Mouse (Mus musculus): ENCODE data around the gene Unc45b. TPM values are rescaled to one million over a fixed set of nuclear protein-coding genes. Genes with fewer than 3 reads are reported as not detected.
A peak's percentile ranks its signal among the peaks of the same experiment; 100 is the strongest.

Unc45b gene
- polyA plus RNA-seq, 1 experiment from 2014 or later, result 10.6 TPM

- Histone ChIP-seq H3K36me3 (ENCODE audit: control insufficient read depth, insufficient read depth, low read length) (no peaks in the 10 kb centered on the region), H3K4me2 (ENCODE audit: low read depth, low read length) (peak overlapping the region; percentile 64), H3K4me3 (replicated peaks; ENCODE audit: low read length) (peak overlapping the region; percentile 89), H3K4me1 (ENCODE audit: control insufficient read depth, insufficient read depth, low read length) (no peaks in the 10 kb centered on the region), H3K27ac (ENCODE audit: low read length) (peak overlapping the region; percentile 40; the same call in 1 of the 2 replicates), H3K9me3 (replicated peaks; ENCODE audit: control insufficient read depth, low read length) (no peaks in the 10 kb centered on the region), H3K27me3 (ENCODE audit: control insufficient read depth, insufficient read depth, low read length) (no peaks in the 10 kb centered on the region), H3K9ac (ENCODE audit: low read length) (peak overlapping the region; percentile 89)
- no peak for ATAC-seq (ENCODE audit: insufficient read depth, low FRiP score)
- WGBS, result 57% methylated on average over 9 of the region's 9 CpGs
Observed at GRCm38 (mm10) chr11:82869506-82870172, 40.7 kb upstream of the Unc45b start.

GRCm38 (mm10) chr11:82870173-82871030, 39.9 kb upstream of the Unc45b start:
- 2% methylated on average over 36 of the region's 36 CpGs for WGBS
- peak overlapping the region; percentile 78 for H3K27ac ChIP-seq (ENCODE audit: low read length)
- peak overlapping the region; percentile 89 for H3K4me3 ChIP-seq (replicated peaks; ENCODE audit: low read length)
- H3K9me3 ChIP-seq (replicated peaks; ENCODE audit: control insufficient read depth, low read length), result no peaks in the 10 kb centered on the region
- ATAC-seq (ENCODE audit: insufficient read depth, low FRiP score), result peak; percentile 8
- peak overlapping the region; percentile 64 for H3K4me2 ChIP-seq (ENCODE audit: low read depth, low read length)
- no peaks in the 10 kb centered on the region for H3K36me3 ChIP-seq (ENCODE audit: control insufficient read depth, insufficient read depth, low read length)
- H3K9ac ChIP-seq (ENCODE audit: low read length), result peak overlapping the region; percentile 89
- H3K27me3 ChIP-seq (ENCODE audit: control insufficient read depth, insufficient read depth, low read length), result no peaks in the 10 kb centered on the region
- H3K4me1 ChIP-seq (ENCODE audit: control insufficient read depth, insufficient read depth, low read length), result no peaks in the 10 kb centered on the region

- Histone ChIP-seq H3K9me3 (replicated peaks; ENCODE audit: control insufficient read depth, low read length) (no peaks in the 10 kb centered on the region), H3K9ac (ENCODE audit: low read length) (peak within 1 kb of the TSS; percentile 89), H3K36me3 (ENCODE audit: control insufficient read depth, insufficient read depth, low read length) (no peaks in the 10 kb centered on the region), H3K4me3 (replicated peaks; ENCODE audit: low read length) (peak within 1 kb of the TSS; percentile 89), H3K27me3 (ENCODE audit: control insufficient read depth, insufficient read depth, low read length) (no peaks in the 10 kb centered on the region), H3K4me2 (ENCODE audit: low read depth, low read length) (peak within 1 kb of the TSS; percentile 64), H3K27ac (ENCODE audit: low read length) (peak within 1 kb of the TSS; percentile 78), H3K4me1 (ENCODE audit: control insufficient read depth, insufficient read depth, low read length) (no peaks in the 10 kb centered on the region)
- peak; percentile 96 for ATAC-seq (ENCODE audit: insufficient read depth, low FRiP score)
- WGBS, result under 1% methylated on average over 43 of the region's 43 CpGs
Observed at GRCm38 (mm10) chr11:82871031-82871446, 39.3 kb upstream of the Unc45b start, which contains the start of gene Rffl. Rffl (minus strand) TSS chr11:82871210.

DNA sequence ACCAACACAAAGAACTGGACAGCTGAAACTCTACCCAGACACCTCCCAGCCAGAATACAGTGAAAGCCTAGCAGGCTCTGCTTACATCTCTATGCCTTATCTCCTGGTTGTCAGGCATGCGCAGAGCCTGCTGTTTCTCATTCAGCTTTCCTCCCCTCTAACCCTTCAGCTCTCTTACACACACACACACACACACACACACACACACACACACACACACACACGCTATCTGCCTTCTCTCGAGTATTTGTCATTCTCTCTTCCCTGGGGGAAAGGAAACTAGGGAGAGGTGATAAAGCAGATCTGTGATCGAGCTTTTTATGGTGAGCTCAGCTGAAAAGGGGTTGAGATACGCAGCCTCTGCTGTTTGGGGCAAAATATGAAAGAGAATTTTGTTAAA, 35.4 kb upstream of the Unc45b start:
- 39% methylated on average over 5 of the region's 5 CpGs for WGBS
- Histone ChIP-seq H3K9ac (ENCODE audit: low read length) (no peak overlapping the region), H3K4me2 (ENCODE audit: low read depth, low read length) (no peak overlapping the region), H3K4me3 (replicated peaks; ENCODE audit: low read length) (no peak overlapping the region), H3K4me1 (ENCODE audit: control insufficient read depth, insufficient read depth, low read length) (no peaks in the 10 kb centered on the region), H3K27ac (ENCODE audit: low read length) (no peak overlapping the region), H3K36me3 (ENCODE audit: control insufficient read depth, insufficient read depth, low read length) (no peaks in the 10 kb centered on the region), H3K27me3 (ENCODE audit: control insufficient read depth, insufficient read depth, low read length) (no peaks in the 10 kb centered on the region), H3K9me3 (replicated peaks; ENCODE audit: control insufficient read depth, low read length) (no peaks in the 10 kb centered on the region)
- ATAC-seq (ENCODE audit: insufficient read depth, low FRiP score), result no peak

GRCm38 (mm10) chr11:82875631-82876030, 34.7 kb upstream of the Unc45b start:
- no peak overlapping the region for H3K4me2 ChIP-seq (ENCODE audit: low read depth, low read length)
- 91% methylated on average over 5 of the region's 5 CpGs for WGBS
- H3K9me3 ChIP-seq (replicated peaks; ENCODE audit: control insufficient read depth, low read length), result no peaks in the 10 kb centered on the region
- H3K9ac ChIP-seq (ENCODE audit: low read length), result no peak overlapping the region
- no peaks in the 10 kb centered on the region for H3K4me1 ChIP-seq (ENCODE audit: control insufficient read depth, insufficient read depth, low read length)
- ATAC-seq (ENCODE audit: insufficient read depth, low FRiP score), result no peak
- H3K36me3 ChIP-seq (ENCODE audit: control insufficient read depth, insufficient read depth, low read length), result no peaks in the 10 kb centered on the region
- no peaks in the 10 kb centered on the region for H3K27me3 ChIP-seq (ENCODE audit: control insufficient read depth, insufficient read depth, low read length)
- no peak overlapping the region for H3K4me3 ChIP-seq (replicated peaks; ENCODE audit: low read length)
- no peak overlapping the region for H3K27ac ChIP-seq (ENCODE audit: low read length)

DNA sequence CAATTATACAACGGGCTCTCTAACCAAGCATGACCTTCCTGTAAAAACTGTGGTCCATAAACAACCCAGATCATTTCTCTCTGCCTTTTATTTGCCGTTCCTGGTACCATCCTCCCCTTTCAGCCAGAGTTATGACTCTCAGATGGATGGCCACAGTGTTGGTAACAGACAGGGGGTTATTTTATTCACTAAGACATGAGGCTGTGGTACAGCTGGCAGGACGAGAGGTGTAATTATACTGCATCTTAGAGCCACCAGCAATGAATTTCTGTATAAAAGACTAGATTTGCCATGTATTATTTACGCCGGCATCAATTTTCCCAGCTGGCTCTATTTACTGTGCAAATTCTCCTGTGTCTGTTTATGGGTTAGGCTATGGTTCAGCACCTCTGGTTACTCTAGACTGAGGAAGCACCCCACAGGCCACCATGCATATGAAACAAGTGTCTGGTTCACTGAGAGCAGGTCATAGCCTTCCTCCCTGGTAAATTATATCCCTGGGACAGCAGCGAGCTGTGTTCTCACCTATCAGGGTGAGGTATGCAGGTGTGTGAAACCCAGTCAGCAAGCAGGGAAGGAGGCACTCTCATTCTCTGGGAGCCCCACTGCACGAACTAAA, 32.5 kb upstream of the Unc45b start:
- no peak overlapping the region for H3K9ac ChIP-seq (ENCODE audit: low read length)
- H3K4me1 ChIP-seq (ENCODE audit: control insufficient read depth, insufficient read depth, low read length), result no peaks in the 10 kb centered on the region
- H3K27ac ChIP-seq (ENCODE audit: low read length), result no peak overlapping the region
- H3K27me3 ChIP-seq (ENCODE audit: control insufficient read depth, insufficient read depth, low read length), result no peaks in the 10 kb centered on the region
- no peak for ATAC-seq (ENCODE audit: insufficient read depth, low FRiP score)
- no peaks in the 10 kb centered on the region for H3K9me3 ChIP-seq (replicated peaks; ENCODE audit: control insufficient read depth, low read length)
- H3K4me2 ChIP-seq (ENCODE audit: low read depth, low read length), result no peak overlapping the region
- WGBS, result 81% methylated on average over 7 of the region's 7 CpGs
- H3K4me3 ChIP-seq (replicated peaks; ENCODE audit: low read length), result no peak overlapping the region
- H3K36me3 ChIP-seq (ENCODE audit: control insufficient read depth, insufficient read depth, low read length), result peaks cover 2% of the 10 kb centered on the region; the same call in 1 of the 2 replicates

DNA sequence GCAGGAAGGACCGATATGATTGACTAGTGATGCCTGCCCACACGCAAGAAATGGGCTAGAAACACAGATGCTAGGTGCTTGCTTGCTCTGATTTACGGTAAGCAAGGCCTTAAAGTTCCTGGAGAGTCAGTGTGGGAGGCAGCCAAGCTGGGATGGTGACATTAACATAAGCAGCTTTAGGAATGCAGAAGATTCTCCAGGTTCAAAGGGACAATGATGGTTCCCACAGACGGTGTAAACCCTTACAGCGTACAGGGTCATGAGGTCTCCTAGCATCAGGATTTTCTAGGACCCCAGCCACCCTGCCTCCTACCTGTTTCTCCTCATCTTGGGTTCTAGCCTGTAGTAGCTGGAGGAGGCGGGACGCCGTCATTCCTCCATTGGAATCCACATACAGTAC, 27.2 kb upstream of the Unc45b start:
- Histone ChIP-seq H3K4me3 (replicated peaks; ENCODE audit: low read length) (no peak overlapping the region), H3K36me3 (ENCODE audit: control insufficient read depth, insufficient read depth, low read length) (peaks cover 2% of the 10 kb centered on the region; the same call in 1 of the 2 replicates), H3K4me2 (ENCODE audit: low read depth, low read length) (no peak overlapping the region), H3K27ac (ENCODE audit: low read length) (no peak overlapping the region), H3K9ac (ENCODE audit: low read length) (no peak overlapping the region), H3K4me1 (ENCODE audit: control insufficient read depth, insufficient read depth, low read length) (0 out of 2 replicates have a peak, but pooled peaks cover under 1% of the 10 kb centered on the region), H3K9me3 (replicated peaks; ENCODE audit: control insufficient read depth, low read length) (no peaks in the 10 kb centered on the region), H3K27me3 (ENCODE audit: control insufficient read depth, insufficient read depth, low read length) (no peaks in the 10 kb centered on the region)
- WGBS, result 75% methylated on average over 8 of the region's 8 CpGs
- ATAC-seq (ENCODE audit: insufficient read depth, low FRiP score), result no peak

- Histone ChIP-seq H3K27me3 (ENCODE audit: control insufficient read depth, insufficient read depth, low read length) (no peaks in the 10 kb centered on the region), H3K9ac (ENCODE audit: low read length) (no peak overlapping the region), H3K36me3 (ENCODE audit: control insufficient read depth, insufficient read depth, low read length) (peaks cover under 1% of the 10 kb centered on the region; the same call in 1 of the 2 replicates), H3K9me3 (replicated peaks; ENCODE audit: control insufficient read depth, low read length) (no peaks in the 10 kb centered on the region), H3K4me2 (ENCODE audit: low read depth, low read length) (no peak overlapping the region), H3K27ac (ENCODE audit: low read length) (no peak overlapping the region), H3K4me1 (ENCODE audit: control insufficient read depth, insufficient read depth, low read length) (peaks cover 14% of the 10 kb centered on the region), H3K4me3 (replicated peaks; ENCODE audit: low read length) (no peak overlapping the region)
- WGBS, result 89% methylated on average over 3 of the region's 3 CpGs
- ATAC-seq (ENCODE audit: insufficient read depth, low FRiP score), result no peak
Observed at GRCm38 (mm10) chr11:82886559-82886958, 23.8 kb upstream of the Unc45b start.

Data from stomach, embryonic 16.5 days (tissue).